Mouse (Mus musculus): ENCODE results near the gene Gm9857. TPM values are rescaled to one million over a fixed set of nuclear protein-coding genes. Genes with fewer than 3 reads are reported as not detected.

The Gm9857 gene
- total and polyA plus RNA-seq, 3 experiments, result not detected

GRCm38 (mm10) chr3:108926308-108926707 is 13.9 kb downstream of the Gm9857 start:
- Histone ChIP-seq H3K36me3 (ENCODE audit: control insufficient read depth in 1 of 2, insufficient read depth in 2 of 2, low read length in 2 of 2) (peaks cover 0 to 4% of the 10 kb centered on the region in 2 experiments; a peak in 2 of 4 replicates), H3K27ac (ENCODE audit: control insufficient read depth, low read depth, low read length) (no peak overlapping the region), H3K27me3 (ENCODE audit: control insufficient read depth in 1 of 2, insufficient read depth in 2 of 2, low read length in 2 of 2) (no peaks in the 10 kb centered on the region), H3K9me3 (replicated peaks; ENCODE audit: insufficient read depth, low read length) (no peaks in the 10 kb centered on the region), H3K9ac (ENCODE audit: control insufficient read depth, low read depth, low read length, poor library complexity, severe bottlenecking) (no peak overlapping the region), H3K79me2 (ENCODE audit: control insufficient read depth, insufficient read depth, low read length, poor library complexity) (no peaks in the 10 kb centered on the region), H3K4me1 (ENCODE audit: control insufficient read depth in 1 of 2, insufficient read depth in 2 of 2, low read length in 2 of 2) (peaks cover 0 to 9% of the 10 kb centered on the region in 2 experiments; a peak in 1 of 4 replicates), H3K4me3 (ENCODE audit: control insufficient read depth in 1 of 2, insufficient read depth in 1 of 2, low read depth in 2 of 2, low read length in 2 of 2) (no peak overlapping the region)
- DNase-seq (ENCODE audit: low read depth, low spot score), result no peak
- TF ChIP-seq TAL1 (IDR thresholded peaks at IDR 0.05; ENCODE audit: low read length) (no peak), SIN3A (IDR thresholded peaks at IDR 0.05; ENCODE audit: low read length) (no peak), JUND (IDR thresholded peaks at IDR 0.05; ENCODE audit: low read depth, low read length) (no peak), NELFE (IDR thresholded peaks at IDR 0.05; ENCODE audit: low read depth, low read length) (no peak), RAD21 (IDR thresholded peaks at IDR 0.05; ENCODE audit: low read depth, low read length) (no peak), RCOR1 (IDR thresholded peaks at IDR 0.05; ENCODE audit: low read depth, low read length) (no peak), MYB (IDR thresholded peaks at IDR 0.05; ENCODE audit: low read depth, low read length) (no peak), MAX (IDR thresholded peaks at IDR 0.05; ENCODE audit: low read length) (no peak), NRF1 (IDR thresholded peaks at IDR 0.05; ENCODE audit: insufficient read depth, low read depth, low read length, poor library complexity, severe bottlenecking) (no peak)

DNA sequence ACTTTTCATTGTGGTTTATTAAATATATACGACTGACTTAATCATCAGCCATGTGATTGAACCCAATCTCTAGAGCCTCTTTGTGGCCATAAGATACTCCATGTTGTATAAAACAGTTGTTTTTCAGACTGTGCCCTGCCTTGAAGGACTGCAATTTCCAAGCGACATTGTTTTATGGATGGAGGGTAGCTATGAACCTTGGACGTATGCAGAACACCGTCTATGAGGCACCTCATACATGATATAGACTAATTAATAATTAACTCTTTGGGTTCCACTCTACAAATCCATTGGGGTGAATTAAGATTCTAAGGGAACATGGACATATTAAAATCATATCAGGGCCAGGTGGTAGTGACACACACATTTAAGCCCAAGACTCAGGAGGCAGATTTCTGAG is 14.6 kb downstream of the Gm9857 start:
- Histone ChIP-seq H3K4me1 (ENCODE audit: control insufficient read depth in 1 of 2, insufficient read depth in 2 of 2, low read length in 2 of 2) (peaks cover 0 to 9% of the 10 kb centered on the region in 2 experiments; a peak in 1 of 4 replicates), H3K9me3 (replicated peaks; ENCODE audit: insufficient read depth, low read length) (no peaks in the 10 kb centered on the region), H3K79me2 (ENCODE audit: control insufficient read depth, insufficient read depth, low read length, poor library complexity) (no peaks in the 10 kb centered on the region), H3K27ac (ENCODE audit: control insufficient read depth, low read depth, low read length) (no peak overlapping the region), H3K36me3 (ENCODE audit: control insufficient read depth in 1 of 2, insufficient read depth in 2 of 2, low read length in 2 of 2) (peaks cover 0 to 4% of the 10 kb centered on the region in 2 experiments; a peak in 2 of 4 replicates), H3K27me3 (ENCODE audit: control insufficient read depth in 1 of 2, insufficient read depth in 2 of 2, low read length in 2 of 2) (no peaks in the 10 kb centered on the region), H3K9ac (ENCODE audit: control insufficient read depth, low read depth, low read length, poor library complexity, severe bottlenecking) (no peak overlapping the region), H3K4me3 (ENCODE audit: control insufficient read depth in 1 of 2, insufficient read depth in 1 of 2, low read depth in 2 of 2, low read length in 2 of 2) (no peak overlapping the region)
- no peak for DNase-seq (ENCODE audit: low read depth, low spot score)
- TF ChIP-seq USF2 (IDR thresholded peaks at IDR 0.05; ENCODE audit: borderline replicate concordance in 1 of 2, insufficient read depth in 1 of 2, low read depth in 1 of 2, low read length in 2 of 2) (no peak), USF1 (IDR thresholded peaks at IDR 0.05; ENCODE audit: low read depth, low read length) (no peak), NELFE (IDR thresholded peaks at IDR 0.05; ENCODE audit: low read depth, low read length) (no peak), NRF1 (IDR thresholded peaks at IDR 0.05; ENCODE audit: insufficient read depth, low read depth, low read length, poor library complexity, severe bottlenecking) (no peak), MXI1 (IDR thresholded peaks at IDR 0.05; ENCODE audit: low read depth, low read length) (no peak), MYC (IDR thresholded peaks at IDR 0.05; ENCODE audit: low read depth, low read length) (no peak), BHLHE40 (IDR thresholded peaks at IDR 0.05; ENCODE audit: borderline replicate concordance, low read depth, low read length) (no peak), RAD21 (IDR thresholded peaks at IDR 0.05; ENCODE audit: low read depth, low read length) (no peak), HCFC1 (IDR thresholded peaks at IDR 0.05; ENCODE audit: low read depth, low read length) (no peak), POLR2AphosphoS5 (IDR thresholded peaks at IDR 0.05; ENCODE audit: borderline replicate concordance, low read depth, low read length) (no peak), UBTF (IDR thresholded peaks at IDR 0.05; ENCODE audit: borderline replicate concordance, insufficient read depth, low read depth, low read length) (no peak), CHD2 (IDR thresholded peaks at IDR 0.05; ENCODE audit: low read length) (no peak), GABPA (IDR thresholded peaks at IDR 0.05; ENCODE audit: low read depth, low read length) (no peak), ELF1 (IDR thresholded peaks at IDR 0.05; ENCODE audit: low read depth, low read length) (no peak), KAT2A (conservative IDR thresholded peaks at IDR 0.05; ENCODE audit: low read depth, low read length) (no peak), TBP (IDR thresholded peaks at IDR 0.05; ENCODE audit: low read depth, low read length) (no peak), MEF2A (IDR thresholded peaks at IDR 0.05; ENCODE audit: extremely low read depth, insufficient replicate concordance, low read depth, low read length, poor library complexity, severe bottlenecking) (no peak), TCF12 (IDR thresholded peaks at IDR 0.05; ENCODE audit: low read depth, low read length) (no peak), CHD1 (IDR thresholded peaks at IDR 0.05; ENCODE audit: low read depth, low read length) (no peak)

All from MEL (cell line).